Mouse (Mus musculus): ENCODE data around the gene Cenpb. TPM values are rescaled to one million over a fixed set of nuclear protein-coding genes. Genes with fewer than 3 reads are reported as not detected.

Cenpb gene
- polyA plus RNA-seq, 1 experiment from 2014 or later: 13.2 TPM

GRCm38 (mm10) chr2:131186343-131186742, 6.5 kb upstream of the Cenpb start:
- peak overlapping the region; percentile 62 for H3K4me3 ChIP-seq (ENCODE audit: low read depth, low read length)
- no peaks in the 10 kb centered on the region for H3K9me3 ChIP-seq (ENCODE audit: low read length)
- WGBS: 4% methylated on average over 14 of the region's 14 CpGs
- peak overlapping the region; percentile 29; the same call in 1 of the 2 replicates for H3K9ac ChIP-seq (replicated peaks; ENCODE audit: low read depth)
- peaks cover 22% of the 10 kb centered on the region for H3K4me1 ChIP-seq (ENCODE audit: insufficient read depth, low read depth, low read length)
- no peaks in the 10 kb centered on the region for H3K27me3 ChIP-seq (replicated peaks; ENCODE audit: insufficient read depth, low read length)
- DNase-seq (ENCODE audit: low spot score) (no peak), ATAC-seq (no peak)
- H3K36me3 ChIP-seq (ENCODE audit: insufficient read depth, low read length): no peaks in the 10 kb centered on the region
- peak overlapping the region; percentile 39; the same call in 1 of the 2 replicates for H3K27ac ChIP-seq (ENCODE audit: low read length)
- TF ChIP-seq CTCF (IDR thresholded peaks at IDR 0.05) (no peak), EP300 (IDR thresholded peaks at IDR 0.05) (no peak)
- peak overlapping the region; percentile 83 for H3K4me2 ChIP-seq (replicated peaks; ENCODE audit: low read depth, low read length)

GRCm38 (mm10) chr2:131179246-131179886, 501 bp downstream of the Cenpb start:
- H3K9me3 ChIP-seq (ENCODE audit: low read length): no peaks in the 10 kb centered on the region
- peak overlapping the region; percentile 96 for H3K27ac ChIP-seq (ENCODE audit: low read length)
- no peaks in the 10 kb centered on the region for H3K27me3 ChIP-seq (replicated peaks; ENCODE audit: insufficient read depth, low read length)
- peak overlapping the region; percentile 95 for H3K4me2 ChIP-seq (replicated peaks; ENCODE audit: low read depth, low read length)
- under 1% methylated on average over 62 of the region's 67 CpGs for WGBS
- TF ChIP-seq CTCF (IDR thresholded peaks at IDR 0.05): peak; percentile 4; the same call in 1 of the 2 replicates
- TF ChIP-seq EP300 (IDR thresholded peaks at IDR 0.05): no peak
- peak; percentile 83 for DNase-seq (ENCODE audit: low spot score)
- peak overlapping the region; percentile 78 for H3K4me3 ChIP-seq (ENCODE audit: low read depth, low read length)
- H3K36me3 ChIP-seq (ENCODE audit: insufficient read depth, low read length): no peaks in the 10 kb centered on the region
- H3K9ac ChIP-seq (replicated peaks; ENCODE audit: low read depth): peak overlapping the region; percentile 87
- peak; percentile 78 for ATAC-seq
- H3K4me1 ChIP-seq (ENCODE audit: insufficient read depth, low read depth, low read length): peaks cover 21% of the 10 kb centered on the region

- peaks cover 24% of the 10 kb centered on the region for H3K4me1 ChIP-seq (ENCODE audit: insufficient read depth, low read depth, low read length)
- peak overlapping the region; percentile 78 for H3K4me3 ChIP-seq (ENCODE audit: low read depth, low read length)
- TF ChIP-seq CTCF (IDR thresholded peaks at IDR 0.05) (no peak), EP300 (IDR thresholded peaks at IDR 0.05) (no peak)
- H3K9me3 ChIP-seq (ENCODE audit: low read length): no peaks in the 10 kb centered on the region
- DNase-seq (ENCODE audit: low spot score): peak; percentile 30
- no peaks in the 10 kb centered on the region for H3K27me3 ChIP-seq (replicated peaks; ENCODE audit: insufficient read depth, low read length)
- peak overlapping the region; percentile 87 for H3K9ac ChIP-seq (replicated peaks; ENCODE audit: low read depth)
- H3K36me3 ChIP-seq (ENCODE audit: insufficient read depth, low read length): no peaks in the 10 kb centered on the region
- WGBS: 24% methylated on average over 23 of the region's 26 CpGs
- H3K4me2 ChIP-seq (replicated peaks; ENCODE audit: low read depth, low read length): peak overlapping the region; percentile 95
- no peak for ATAC-seq
- peak overlapping the region; percentile 96 for H3K27ac ChIP-seq (ENCODE audit: low read length)
Observed at GRCm38 (mm10) chr2:131178828-131179245, 1.0 kb downstream of the Cenpb start.

GRCm38 (mm10) chr2:131177932-131178331, 1.9 kb downstream of the Cenpb start:
- H3K27me3 ChIP-seq (replicated peaks; ENCODE audit: insufficient read depth, low read length): no peaks in the 10 kb centered on the region
- peak overlapping the region; percentile 95 for H3K4me2 ChIP-seq (replicated peaks; ENCODE audit: low read depth, low read length)
- no peak for DNase-seq (ENCODE audit: low spot score)
- TF ChIP-seq EP300 (IDR thresholded peaks at IDR 0.05): no peak
- no peak for TF ChIP-seq CTCF (IDR thresholded peaks at IDR 0.05)
- H3K4me1 ChIP-seq (ENCODE audit: insufficient read depth, low read depth, low read length): peaks cover 24% of the 10 kb centered on the region
- H3K27ac ChIP-seq (ENCODE audit: low read length): peak overlapping the region; percentile 32; the same call in 1 of the 2 replicates
- ATAC-seq: no peak
- H3K36me3 ChIP-seq (ENCODE audit: insufficient read depth, low read length): no peaks in the 10 kb centered on the region
- 63% methylated on average over 9 of the region's 9 CpGs for WGBS
- peak overlapping the region; percentile 78 for H3K4me3 ChIP-seq (ENCODE audit: low read depth, low read length)
- no peaks in the 10 kb centered on the region for H3K9me3 ChIP-seq (ENCODE audit: low read length)
- peak overlapping the region; percentile 23; the same call in 1 of the 2 replicates for H3K9ac ChIP-seq (replicated peaks; ENCODE audit: low read depth)

- H3K4me2 ChIP-seq (replicated peaks; ENCODE audit: low read depth, low read length): peak overlapping the region; percentile 95; the same call in 1 of the 2 replicates
- DNase-seq (ENCODE audit: low spot score) (peak; percentile 73), ATAC-seq (peak; percentile 11)
- H3K27ac ChIP-seq (ENCODE audit: low read length): peak overlapping the region; percentile 59
- H3K9ac ChIP-seq (replicated peaks; ENCODE audit: low read depth): no peak overlapping the region
- no peak for TF ChIP-seq CTCF (IDR thresholded peaks at IDR 0.05)
- TF ChIP-seq EP300 (IDR thresholded peaks at IDR 0.05): no peak
- WGBS: 37% methylated on average over 5 of the region's 5 CpGs
- H3K36me3 ChIP-seq (ENCODE audit: insufficient read depth, low read length): no peaks in the 10 kb centered on the region
- H3K4me3 ChIP-seq (ENCODE audit: low read depth, low read length): no peak overlapping the region
- 0 out of 2 replicates have a peak, but pooled peaks cover 5% of the 10 kb centered on the region for H3K27me3 ChIP-seq (replicated peaks; ENCODE audit: insufficient read depth, low read length)
- H3K4me1 ChIP-seq (ENCODE audit: insufficient read depth, low read depth, low read length): peaks cover 24% of the 10 kb centered on the region
- H3K9me3 ChIP-seq (ENCODE audit: low read length): no peaks in the 10 kb centered on the region
Observed at GRCm38 (mm10) chr2:131176491-131176890, 3.4 kb downstream of the Cenpb start.

GRCm38 (mm10) chr2:131175945-131176309, 3.9 kb downstream of the Cenpb start:
- H3K4me3 ChIP-seq (ENCODE audit: low read depth, low read length): no peak overlapping the region
- H3K27me3 ChIP-seq (replicated peaks; ENCODE audit: insufficient read depth, low read length): 0 out of 2 replicates have a peak, but pooled peaks cover 5% of the 10 kb centered on the region
- H3K4me1 ChIP-seq (ENCODE audit: insufficient read depth, low read depth, low read length): peaks cover 24% of the 10 kb centered on the region
- no peak overlapping the region for H3K9ac ChIP-seq (replicated peaks; ENCODE audit: low read depth)
- peak overlapping the region; percentile 59; the same call in 1 of the 2 replicates for H3K27ac ChIP-seq (ENCODE audit: low read length)
- no peaks in the 10 kb centered on the region for H3K36me3 ChIP-seq (ENCODE audit: insufficient read depth, low read length)
- TF ChIP-seq EP300 (IDR thresholded peaks at IDR 0.05) (no peak), CTCF (IDR thresholded peaks at IDR 0.05) (no peak)
- ATAC-seq (no peak), DNase-seq (ENCODE audit: low spot score) (no peak)
- H3K4me2 ChIP-seq (replicated peaks; ENCODE audit: low read depth, low read length): no peak overlapping the region
- no peaks in the 10 kb centered on the region for H3K9me3 ChIP-seq (ENCODE audit: low read length)
- 60% methylated on average over 1 of the region's 1 CpGs for WGBS

Data from lung, postnatal 0 days (tissue).